Mouse (Mus musculus): ENCODE data around the gene Susd1.

- TF ChIP-seq CTCF (conservative IDR thresholded peaks at IDR 0.05 in 1 of 2, IDR thresholded peaks at IDR 0.05 in 1 of 2; ENCODE audit: low read depth in 2 of 2, low read length in 2 of 2), result no peak
- TF ChIP-seq RCOR1 (conservative IDR thresholded peaks at IDR 0.05; ENCODE audit: low read depth, low read length), result no peak
- no peak for TF ChIP-seq USF1 (IDR thresholded peaks at IDR 0.05; ENCODE audit: low read depth, low read length)
- no peak for TF ChIP-seq MYC (IDR thresholded peaks at IDR 0.05; ENCODE audit: low read depth, low read length)
Measured at GRCm38 (mm10) chr4:59420695-59421368, 17.6 kb downstream of the Susd1 start.
